Mouse (Mus musculus) cerebellum, adult 8-10 months (tissue): Measurements from ENCODE around the gene Fuz.

Experiments used
- DNase-seq: peaks from one replicate; pipeline ENCODE4 v3.0.0; 2022

The Fuz gene

DNA sequence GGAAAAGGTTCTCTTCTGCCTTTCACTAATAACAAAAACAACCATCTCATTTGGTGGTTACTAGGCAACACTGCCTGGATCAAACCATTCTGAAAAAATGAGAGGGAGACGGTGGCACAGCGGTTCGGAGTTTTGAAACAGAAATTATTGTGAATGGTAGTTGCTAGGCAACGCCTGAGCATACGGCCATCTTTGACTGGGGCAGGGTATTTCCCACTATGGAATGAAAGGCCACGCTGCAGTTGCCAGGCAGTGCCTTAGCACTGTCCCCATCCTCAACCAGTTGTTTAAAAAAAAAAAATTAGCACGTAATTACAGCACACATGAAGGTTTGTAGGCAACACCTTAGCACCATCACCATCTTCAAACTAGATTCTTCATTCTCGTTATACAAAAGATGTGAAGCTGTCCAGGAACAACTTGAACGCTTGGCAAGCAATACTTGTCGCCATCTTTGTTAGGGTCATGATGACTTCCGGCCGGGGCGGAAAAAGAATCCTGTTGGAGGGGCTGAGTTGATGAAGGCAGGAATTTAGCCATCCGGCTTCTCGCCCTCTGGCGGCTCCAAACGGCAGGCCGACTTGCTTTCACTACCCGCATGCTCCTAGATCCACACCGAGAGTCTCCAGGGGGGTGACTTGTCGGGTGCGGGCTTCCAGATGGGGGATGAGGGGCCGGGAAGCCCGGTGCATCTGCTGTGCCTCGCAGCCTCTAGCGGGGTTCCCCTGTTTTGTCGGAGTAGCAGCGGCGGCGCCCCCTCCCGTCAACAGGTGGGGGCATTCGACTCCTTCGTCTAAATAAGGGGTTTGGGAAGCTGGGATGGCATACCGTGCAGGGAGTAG, at the start of gene Fuz:
Gene Fuz (plus strand): TSS at position 487 of the 842 bp plus-strand sequence.
- peak; percentile 89 for DNase-seq

DNA sequence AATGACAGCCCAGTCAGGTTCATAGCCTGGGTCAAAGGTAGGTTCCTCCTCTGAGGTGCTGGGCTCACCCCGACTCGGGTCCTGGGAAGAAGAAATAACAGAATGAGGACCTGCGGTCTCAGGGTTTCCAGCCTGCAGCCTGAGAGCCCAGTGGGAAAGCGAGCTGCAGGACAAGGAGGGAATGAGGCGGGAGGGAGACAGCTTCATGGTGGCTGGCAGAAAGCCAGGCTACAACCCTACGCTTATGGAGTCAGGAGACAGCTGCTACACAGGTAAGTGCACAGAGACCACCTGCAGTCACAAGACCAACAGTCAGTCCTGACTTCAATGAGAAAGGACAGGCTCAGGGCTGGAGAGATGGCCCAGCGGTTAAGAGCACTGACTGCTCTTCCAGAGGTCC, 49.1 kb upstream of the Fuz start:
- DNase-seq, result peak; percentile 39

DNA sequence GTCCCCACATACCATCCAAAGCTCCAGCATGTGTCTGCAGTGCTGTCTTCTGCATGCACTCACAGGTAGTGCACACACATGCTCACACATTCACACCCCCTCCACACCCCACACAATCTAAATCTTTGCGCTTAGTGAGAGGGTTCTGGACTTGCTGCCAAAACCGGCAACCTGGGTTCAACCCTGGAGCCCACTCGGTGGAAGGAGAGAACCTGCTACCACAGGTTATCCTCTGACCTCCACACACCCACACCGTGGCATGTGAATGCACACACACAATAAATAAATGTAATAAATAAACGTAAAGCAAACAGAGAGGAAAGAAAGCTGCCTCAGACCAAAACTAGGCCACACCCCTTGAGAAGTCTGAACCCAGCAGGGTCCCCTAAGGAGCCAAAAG, 48.1 kb upstream of the Fuz start:
- peak; percentile 38 for DNase-seq

- DNase-seq, result peak; percentile 100
These were observed 47.1 kb upstream of the Fuz start, which contains the start of the genes Akt1s1 and Tbc1d17 for GRCm38 (mm10) chr7:44848561-44849415. Gene Akt1s1, plus strand, starts transcription at chr7:44848991. Gene Tbc1d17, minus strand, starts transcription at chr7:44849079.

DNA sequence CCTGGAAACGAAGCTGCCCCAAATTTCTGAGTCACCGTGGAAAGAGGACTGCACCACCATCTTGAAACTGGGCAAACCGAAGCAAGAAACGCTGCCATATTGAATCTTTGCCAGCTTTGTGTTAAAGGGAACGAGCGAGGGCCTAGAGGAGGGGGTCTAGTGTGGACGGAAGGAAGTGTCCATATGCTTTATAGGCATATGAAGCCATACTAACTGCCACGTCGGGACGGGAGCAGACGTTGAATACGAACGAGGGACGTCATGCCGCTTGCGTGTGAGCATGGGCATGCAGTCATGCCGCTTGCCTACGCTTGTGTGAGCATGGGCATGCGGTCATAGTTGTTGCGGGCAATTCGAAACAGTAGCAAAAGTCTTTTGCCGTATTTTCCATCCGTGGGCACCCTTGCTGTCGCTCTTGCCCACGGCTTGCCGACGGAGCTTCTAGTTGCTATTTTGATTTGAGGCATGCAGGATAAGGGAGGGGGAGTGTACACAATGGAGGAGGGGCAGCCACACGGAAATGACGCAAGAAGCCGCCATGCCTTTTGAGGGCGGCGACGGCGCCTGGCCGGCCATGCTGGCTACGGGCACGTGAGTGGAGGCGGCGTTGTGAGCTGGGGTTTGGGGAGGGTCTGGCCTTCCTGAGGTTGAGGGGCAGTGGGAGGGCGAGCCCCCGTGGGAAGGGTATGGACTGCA, 46.3 kb upstream of the Fuz start:
- peak; percentile 88 for DNase-seq

DNA sequence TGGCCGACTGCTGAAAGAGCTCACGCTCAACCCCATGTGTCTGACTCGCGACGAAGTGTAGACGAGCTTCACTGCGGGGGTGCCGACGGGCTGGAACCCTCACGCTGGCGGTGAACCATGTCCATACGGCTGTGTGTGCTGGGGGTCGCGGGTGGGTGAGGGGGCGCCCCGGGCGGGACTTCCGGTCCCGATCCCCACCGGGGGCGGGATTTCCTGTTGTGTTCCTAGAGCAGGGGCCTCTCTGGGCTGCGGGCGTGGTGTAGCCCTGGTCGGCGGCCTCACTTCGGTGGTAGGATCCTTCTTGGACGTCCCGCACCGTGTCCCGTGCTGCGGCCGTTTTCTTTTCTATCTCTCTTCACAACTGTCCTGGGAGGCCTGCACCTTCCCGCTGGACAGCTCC, 45.7 kb upstream of the Fuz start:
- DNase-seq, result no peak

DNA sequence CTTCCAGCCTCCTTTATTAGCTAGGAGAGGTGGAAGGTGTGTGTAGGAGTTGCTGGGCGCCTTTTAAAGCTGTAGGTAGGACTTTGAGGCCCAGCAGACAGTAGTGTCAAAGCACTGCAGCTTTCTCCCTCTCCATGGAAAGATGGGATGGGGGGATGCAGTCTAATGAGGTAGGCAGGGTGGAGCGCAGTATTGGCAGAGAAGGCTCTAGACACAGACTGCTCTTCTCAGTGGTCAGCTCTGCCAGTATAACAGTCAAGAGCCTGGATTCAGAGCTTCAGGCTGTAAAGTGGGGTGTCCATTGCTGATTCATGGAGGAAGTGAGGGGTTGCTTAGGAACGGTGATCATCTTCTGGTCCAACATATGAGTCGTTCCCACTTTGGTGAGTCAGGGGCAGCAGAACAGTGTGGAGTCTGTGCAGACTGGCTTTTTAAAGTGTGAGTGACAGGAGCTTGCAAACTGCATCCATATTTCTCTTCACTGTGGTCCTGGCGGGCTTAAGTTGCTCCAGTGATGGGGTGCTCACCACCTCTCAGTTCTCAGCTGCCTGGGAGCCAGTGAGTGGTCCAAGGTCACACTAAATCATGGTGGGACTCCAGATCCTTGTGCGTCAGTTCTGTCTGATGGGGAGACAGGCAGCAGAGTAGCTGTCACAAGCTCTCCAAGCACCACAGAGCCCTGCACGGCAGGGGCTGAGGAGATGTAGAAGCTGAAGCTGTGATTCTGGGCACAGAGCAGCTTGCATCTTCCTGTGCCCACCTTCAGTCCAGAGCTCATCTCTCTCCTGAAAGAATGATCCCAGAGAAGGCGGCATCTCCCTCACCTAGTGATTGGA, 44.9 kb upstream of the Fuz start:
- peak; percentile 35 for DNase-seq

GRCm38 (mm10) chr7:44851625-44852234, 44.1 kb upstream of the Fuz start:
- DNase-seq, result no peak

DNA sequence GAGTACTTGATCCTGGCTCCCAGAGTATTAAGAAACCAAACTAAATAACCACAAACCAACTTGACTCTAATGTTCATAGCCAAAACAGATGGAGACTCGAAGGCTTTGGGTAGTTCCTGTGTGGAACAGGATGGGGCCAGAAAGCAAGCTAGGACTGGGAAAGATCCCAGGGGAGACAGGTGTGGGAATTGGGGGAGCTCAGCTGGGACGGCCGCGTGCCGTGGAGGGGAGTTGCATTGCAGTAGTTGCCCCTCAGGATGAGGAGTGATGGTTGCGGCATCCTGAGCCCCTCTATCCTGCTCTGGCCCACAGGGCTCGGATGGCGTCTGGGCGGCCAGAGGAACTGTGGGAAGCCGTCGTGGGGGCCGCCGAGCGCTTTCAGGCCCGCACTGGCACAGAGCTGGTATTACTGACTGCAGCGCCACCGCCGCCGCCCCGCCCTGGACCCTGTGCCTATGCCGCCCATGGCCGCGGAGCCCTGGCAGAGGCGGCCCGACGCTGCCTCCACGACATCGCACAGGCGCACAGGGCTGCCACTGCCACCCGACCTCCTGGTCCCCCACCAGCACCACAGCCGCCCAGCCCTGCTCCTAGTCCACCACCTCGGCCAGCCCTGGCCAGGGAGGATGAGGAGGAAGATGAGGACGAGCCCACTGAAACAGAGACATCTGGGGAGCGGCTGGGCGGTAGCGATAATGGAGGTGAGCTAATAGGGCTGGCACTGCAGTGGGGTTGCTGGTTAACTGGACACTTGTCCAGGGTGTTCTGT, 43.4 kb upstream of the Fuz start:
- no peak for DNase-seq

GRCm38 (mm10) chr7:44853065-44853464, 42.8 kb upstream of the Fuz start:
- DNase-seq, result no peak

DNA sequence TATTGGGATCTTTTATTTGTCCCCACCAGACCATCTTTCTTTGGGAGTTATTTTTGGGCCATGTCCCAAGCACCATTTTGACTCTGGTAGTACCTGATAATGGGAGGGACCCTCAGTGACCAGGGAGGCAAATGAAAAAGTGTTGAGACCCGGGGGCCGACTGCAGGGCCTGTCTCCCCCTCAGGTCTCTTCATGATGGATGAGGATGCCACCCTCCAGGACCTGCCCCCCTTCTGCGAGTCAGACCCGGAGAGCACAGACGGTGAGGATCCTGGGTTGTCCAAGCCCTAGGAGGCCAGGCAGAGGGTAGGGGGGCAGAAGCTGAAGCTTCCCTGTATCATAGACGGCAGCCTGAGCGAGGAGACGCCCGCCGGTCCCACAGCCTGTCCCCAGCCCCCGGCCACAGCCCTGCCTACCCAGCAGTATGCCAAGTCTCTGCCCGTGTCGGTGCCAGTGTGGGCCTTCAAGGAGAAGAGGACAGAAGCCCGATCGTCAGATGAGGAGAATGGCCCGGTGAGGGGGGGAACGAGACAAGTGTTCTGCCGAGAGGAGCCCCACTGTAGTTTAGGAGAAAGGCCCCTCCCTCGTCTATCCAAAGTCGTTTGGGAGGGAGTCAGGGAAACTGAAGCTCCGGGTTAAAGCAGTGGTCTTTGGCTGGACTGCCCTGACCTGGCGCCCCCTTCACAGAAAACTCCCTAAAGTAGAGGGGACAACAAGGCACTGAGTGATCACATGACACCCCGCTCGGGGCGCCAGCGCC, 42.1 kb upstream of the Fuz start:
- no peak for DNase-seq

- DNase-seq, result peak; percentile 82
These were observed 41.4 kb upstream of the Fuz start for GRCm38 (mm10) chr7:44854356-44855031.

- no peak for DNase-seq
These were observed 40.8 kb upstream of the Fuz start for GRCm38 (mm10) chr7:44855036-44855435.

- DNase-seq, result no peak
These were observed 39.5 kb upstream of the Fuz start for GRCm38 (mm10) chr7:44856265-44856916.

DNA sequence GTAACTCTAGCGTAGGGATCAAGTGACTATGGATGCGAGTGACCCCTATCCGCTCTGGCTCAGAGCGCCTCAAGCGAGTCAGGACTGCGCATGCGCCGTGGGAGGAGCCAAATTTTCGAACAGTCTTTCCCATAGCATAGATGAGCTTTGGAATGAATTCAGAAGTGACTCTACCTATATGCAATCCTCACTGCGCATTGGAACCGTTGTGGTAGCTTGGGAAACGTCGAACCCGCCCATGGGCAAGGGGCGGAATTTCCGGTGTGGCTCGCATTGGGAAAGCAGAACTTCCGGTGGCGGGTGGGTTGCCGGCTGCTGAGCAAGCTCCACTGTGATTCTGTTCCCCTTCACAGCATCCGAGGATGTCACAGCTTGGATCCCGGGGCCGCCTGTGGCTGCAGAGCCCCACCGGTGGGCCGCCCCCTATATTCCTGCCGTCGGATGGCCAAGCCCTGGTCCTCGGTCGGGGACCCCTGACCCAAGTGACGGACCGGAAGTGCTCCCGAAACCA, 38.8 kb upstream of the Fuz start, which contains the start of gene Pnkp:
Gene Pnkp (plus strand): TSS at position 98 of the 511 bp plus-strand sequence.
- peak; percentile 84 for DNase-seq

DNA sequence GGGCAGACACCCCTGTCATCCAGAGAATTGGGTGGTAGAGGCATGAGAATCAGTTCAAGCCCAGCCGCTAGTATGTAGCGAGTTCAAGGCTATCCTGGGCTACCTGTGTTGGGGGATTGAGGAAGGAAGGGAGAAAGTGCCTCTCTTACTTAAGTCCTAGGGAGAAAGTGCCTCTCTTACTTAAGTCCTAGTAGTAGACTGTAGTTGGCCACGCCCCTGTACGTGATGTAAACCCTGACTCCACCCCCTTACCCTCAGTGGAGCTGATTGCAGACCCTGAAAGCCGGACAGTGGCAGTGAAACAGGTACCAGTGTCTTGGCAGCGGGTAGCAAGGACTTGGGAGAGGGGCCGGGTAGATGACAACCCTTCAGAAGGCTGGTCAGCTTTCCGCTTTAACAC, 38.0 kb upstream of the Fuz start:
- no peak for DNase-seq

DNA sequence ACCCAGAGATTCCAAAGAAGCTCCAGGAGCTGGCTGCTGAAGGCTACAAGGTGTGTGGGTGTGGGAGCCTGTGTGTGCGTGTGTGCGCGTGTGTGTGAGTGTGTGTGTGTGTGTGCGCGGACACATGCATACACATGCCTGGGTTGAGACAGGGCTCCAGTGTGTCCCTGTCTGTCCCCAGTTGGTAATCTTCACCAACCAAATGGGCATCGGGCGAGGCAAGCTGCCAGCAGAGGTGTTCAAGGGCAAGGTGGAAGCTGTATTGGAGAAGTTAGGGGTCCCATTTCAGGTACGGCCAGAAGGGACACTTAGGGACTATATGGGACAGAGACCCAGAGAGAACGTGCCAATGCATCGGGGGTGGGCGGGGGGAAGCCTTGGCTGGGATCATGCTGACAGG, 36.0 kb upstream of the Fuz start:
- no peak for DNase-seq

- no peak for DNase-seq
These were observed 35.1 kb upstream of the Fuz start for GRCm38 (mm10) chr7:44860576-44861428.
